Comparison of ENCODE assay signal across 8 mouse cellular contexts in the genomic region with DNA sequence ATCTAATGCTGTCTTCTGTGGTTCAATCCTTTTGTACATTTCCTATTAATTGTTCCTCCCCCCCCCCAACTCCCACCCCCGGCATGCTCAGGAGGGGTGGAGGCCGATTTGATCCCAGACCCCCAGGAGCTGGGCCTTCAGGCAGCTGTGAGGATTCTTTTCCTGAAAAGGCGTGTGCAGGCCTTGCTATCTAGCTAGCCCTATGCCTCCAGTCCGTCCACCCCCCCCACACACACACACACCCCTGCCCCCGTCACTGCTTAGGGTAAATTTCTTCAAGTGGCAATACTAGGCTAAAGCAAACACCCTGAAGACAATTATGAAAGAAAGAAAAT. TPM values are rescaled to one million over a fixed set of nuclear protein-coding genes. Genes with fewer than 3 reads are reported as not detected.
DNase-seq lines count a peak whose midpoint lies in the region; ATAC-seq and TF ChIP-seq lines count a peak whose summit lies in the region.

No protein-coding gene starts in this region.

- no peaks in the 10 kb centered on the region for H3K36me3 ChIP-seq in heart, postnatal 0 days (replicated peaks; ENCODE audit: control insufficient read depth, insufficient read depth, low read length)
- no peaks in the 10 kb centered on the region for H3K36me3 ChIP-seq in embryonic facial prominence, embryonic 11.5 days (replicated peaks; ENCODE audit: control insufficient read depth, insufficient read depth, low read depth, low read length)
- no peaks in the 10 kb centered on the region for H3K36me3 ChIP-seq in intestine, embryonic 15.5 days
- H3K36me3 ChIP-seq in midbrain, postnatal 0 days (ENCODE audit: insufficient read depth, low read length) = no peaks in the 10 kb centered on the region

- peak overlapping the region; percentile 54 for H3K4me3 ChIP-seq in heart, postnatal 0 days (ENCODE audit: low read depth, low read length)
- H3K4me3 ChIP-seq in embryonic facial prominence, embryonic 11.5 days (ENCODE audit: low read depth, low read length) = peak overlapping the region; percentile 50
- H3K4me3 ChIP-seq in intestine, embryonic 15.5 days (replicated peaks) = peak overlapping the region; percentile 57
- H3K4me3 ChIP-seq in midbrain, postnatal 0 days (ENCODE audit: low read depth, low read length) = peak overlapping the region; percentile 43

- no peak for TF ChIP-seq CTCF in heart, postnatal 0 days (IDR thresholded peaks at IDR 0.05; ENCODE audit: low read depth)
- no peak for TF ChIP-seq CTCF in midbrain, postnatal 0 days (IDR thresholded peaks at IDR 0.05)

- no peaks in the 10 kb centered on the region for H3K9me3 ChIP-seq in heart, postnatal 0 days (replicated peaks; ENCODE audit: control insufficient read depth, low read length)
- no peaks in the 10 kb centered on the region for H3K9me3 ChIP-seq in embryonic facial prominence, embryonic 11.5 days (replicated peaks; ENCODE audit: control insufficient read depth, low read length)
- H3K9me3 ChIP-seq in intestine, embryonic 15.5 days = no peaks in the 10 kb centered on the region
- H3K9me3 ChIP-seq in midbrain, postnatal 0 days (ENCODE audit: low read length) = no peaks in the 10 kb centered on the region

- TF ChIP-seq EP300 in heart, postnatal 0 days (IDR thresholded peaks at IDR 0.05; ENCODE audit: low read depth) = no peak

- H3K27me3 ChIP-seq in heart, postnatal 0 days (ENCODE audit: control insufficient read depth, insufficient read depth, low read length) = no peaks in the 10 kb centered on the region
- H3K27me3 ChIP-seq in embryonic facial prominence, embryonic 11.5 days (ENCODE audit: control insufficient read depth, insufficient read depth, low read length) = no peaks in the 10 kb centered on the region
- H3K27me3 ChIP-seq in intestine, embryonic 15.5 days (replicated peaks) = no peaks in the 10 kb centered on the region
- H3K27me3 ChIP-seq in midbrain, postnatal 0 days (ENCODE audit: insufficient read depth, low read length) = no peaks in the 10 kb centered on the region

- H3K9ac ChIP-seq in heart, postnatal 0 days (replicated peaks; ENCODE audit: low read depth, low read length) = no peak overlapping the region
- peak overlapping the region; percentile 51 for H3K9ac ChIP-seq in embryonic facial prominence, embryonic 11.5 days (replicated peaks; ENCODE audit: low read length)
- peak overlapping the region; percentile 40 for H3K9ac ChIP-seq in intestine, embryonic 15.5 days
- no peak overlapping the region; the same call in 1 of the 2 replicates for H3K9ac ChIP-seq in midbrain, postnatal 0 days (replicated peaks; ENCODE audit: low read length, poor library complexity, severe bottlenecking)

- intact Hi-C loops in heart, postnatal 10 days (cut with DNase I) = loop anchor here (10.0 kb wide), 1 partner anchor 572 kb away; no protein-coding TSS in a partner anchor
- intact Hi-C loops in left cerebral cortex, postnatal 36 days (cut with DNase I) = no loop called here

- ATAC-seq in heart, postnatal 0 days (ENCODE audit: insufficient read depth, low read depth) = no peak
- no peak for ATAC-seq in embryonic facial prominence, embryonic 11.5 days (replicated peaks; ENCODE audit: insufficient number of reproducible peaks, low FRiP score, low TSS enrichment, low read depth)
- peak; percentile 29 for ATAC-seq in intestine, embryonic 15.5 days
- 0 out of 2 replicates have a peak, but pooled peaks have one; percentile 14 for ATAC-seq in midbrain, postnatal 0 days (ENCODE audit: low FRiP score)
- ATAC-seq in monocyte, adult 5-6 weeks (replicated peaks; ENCODE audit: insufficient number of reproducible peaks, low FRiP score, low TSS enrichment, poor library complexity, severe bottlenecking) = no peak

- WGBS in heart, postnatal 0 days = 26% methylated on average over 5 of the region's 5 CpGs
- 8% methylated on average over 5 of the region's 5 CpGs for WGBS in embryonic facial prominence, embryonic 11.5 days
- WGBS in intestine, embryonic 15.5 days = 16% methylated on average over 5 of the region's 5 CpGs
- 6% methylated on average over 5 of the region's 5 CpGs for WGBS in midbrain, postnatal 0 days

- H3K4me1 ChIP-seq in heart, postnatal 0 days (ENCODE audit: control insufficient read depth, insufficient read depth) = no peaks in the 10 kb centered on the region
- no peaks in the 10 kb centered on the region for H3K4me1 ChIP-seq in embryonic facial prominence, embryonic 11.5 days (ENCODE audit: control insufficient read depth, insufficient read depth, low read length)
- peaks cover 8% of the 10 kb centered on the region; the same call in 1 of the 2 replicates for H3K4me1 ChIP-seq in intestine, embryonic 15.5 days (replicated peaks)
- no peaks in the 10 kb centered on the region for H3K4me1 ChIP-seq in midbrain, postnatal 0 days (ENCODE audit: insufficient read depth, low read length)

- peak overlapping the region; percentile 51 for H3K4me2 ChIP-seq in heart, postnatal 0 days (ENCODE audit: low read depth, low read length)
- H3K4me2 ChIP-seq in embryonic facial prominence, embryonic 11.5 days (ENCODE audit: low read depth, low read length) = peak overlapping the region; percentile 48
- peak overlapping the region; percentile 63 for H3K4me2 ChIP-seq in intestine, embryonic 15.5 days (replicated peaks)
- H3K4me2 ChIP-seq in midbrain, postnatal 0 days (ENCODE audit: low read depth, low read length, poor library complexity, severe bottlenecking) = peak overlapping the region; percentile 56

- DNase-seq in heart, postnatal 0 days (ENCODE audit: low spot score) = no peak
- no peak for DNase-seq in heart, postnatal 10 days
- DNase-seq in embryonic facial prominence, embryonic 11.5 days (ENCODE audit: low spot score) = no peak
- DNase-seq in midbrain, postnatal 0 days (ENCODE audit: low spot score) = no peak
- no peak for DNase-seq in left cerebral cortex, postnatal 36 days (ENCODE audit: low spot score in 2 of 2)
- DNase-seq in layer of hippocampus, adult 18-20 months (ENCODE audit: low spot score in 2 of 2) = no peak

- peak overlapping the region; percentile 52 for H3K27ac ChIP-seq in heart, postnatal 0 days (ENCODE audit: low read depth)
- H3K27ac ChIP-seq in embryonic facial prominence, embryonic 11.5 days (replicated peaks; ENCODE audit: low read depth, low read length) = no peak overlapping the region
- peak overlapping the region; percentile 80; the same call in 1 of the 2 replicates for H3K27ac ChIP-seq in intestine, embryonic 15.5 days
- H3K27ac ChIP-seq in midbrain, postnatal 0 days (ENCODE audit: low read depth, low read length) = peak overlapping the region; percentile 27; the same call in 1 of the 2 replicates

RNA-seq across cellular contexts. Expression of gene Mdm4, which starts 2.6 kb away (rescaled TPM):
- 29.5 and 42.2 TPM in 2 replicates for total RNA-seq in heart, postnatal 0 days (2014; rRNA removed; ENCODE audit: low replicate concordance)
- 11.9 and 13.4 TPM in 2 replicates for polyA plus RNA-seq in heart, postnatal 0 days (2015; fragmentation: Nextera tagmentation; extraction: Ambion mirVana)
- total RNA-seq in heart, postnatal 10 days (2021) = 10 to 100 TPM; 48.9 to 49.0 TPM
- 33.7 and 35.7 TPM in 2 replicates for polyA plus RNA-seq in embryonic facial prominence, embryonic 11.5 days (2014; fragmentation: Nextera tagmentation; extraction: Ambion mirVana)
- 27.1 and 31.9 TPM in 2 replicates for polyA plus RNA-seq in intestine, embryonic 15.5 days (2015; fragmentation: Nextera tagmentation; extraction: Ambion mirVana)
- total RNA-seq in midbrain, postnatal 0 days (2014; rRNA removed) = 54.4 and 84.5 TPM in 2 replicates
- 28.2 and 28.9 TPM in 2 replicates for polyA plus RNA-seq in midbrain, postnatal 0 days (2015; fragmentation: Nextera tagmentation; extraction: Ambion mirVana)
- 10 to 100 TPM; 63.2 to 91.1 TPM for total RNA-seq in left cerebral cortex, postnatal 36 days (2021)
- 10 to 100 TPM; 68.0 to 86.7 TPM for total RNA-seq in layer of hippocampus, adult 18-20 months (2021)
- total RNA-seq in monocyte, adult 5-6 weeks (2017) = 113 to 271 TPM (median 138 TPM) in 3 replicates

RNA-seq across cellular contexts. Expression of gene Pik3c2b, which starts 12.5 kb away (rescaled TPM):
- total RNA-seq in heart, postnatal 0 days (2014; rRNA removed; ENCODE audit: low replicate concordance) = 16.3 and 17.4 TPM in 2 replicates
- 7.6 and 7.8 TPM in 2 replicates for polyA plus RNA-seq in heart, postnatal 0 days (2015; fragmentation: Nextera tagmentation; extraction: Ambion mirVana)
- 10 to 100 TPM; 26.1 to 36.5 TPM for total RNA-seq in heart, postnatal 10 days (2021)
- 6.5 and 8.2 TPM in 2 replicates for polyA plus RNA-seq in embryonic facial prominence, embryonic 11.5 days (2014; fragmentation: Nextera tagmentation; extraction: Ambion mirVana)
- 6.1 and 7.0 TPM in 2 replicates for polyA plus RNA-seq in intestine, embryonic 15.5 days (2015; fragmentation: Nextera tagmentation; extraction: Ambion mirVana)
- 21.3 and 28.5 TPM in 2 replicates for total RNA-seq in midbrain, postnatal 0 days (2014; rRNA removed)
- polyA plus RNA-seq in midbrain, postnatal 0 days (2015; fragmentation: Nextera tagmentation; extraction: Ambion mirVana) = 8.4 and 9.2 TPM in 2 replicates
- total RNA-seq in left cerebral cortex, postnatal 36 days (2021) = 10 to 100 TPM; 12.4 to 18.6 TPM
- 10 to 100 TPM; 14.5 to 15.0 TPM for total RNA-seq in layer of hippocampus, adult 18-20 months (2021)
- total RNA-seq in monocyte, adult 5-6 weeks (2017) = 1.4 to 5.4 TPM (median 1.9 TPM) in 3 replicates

Comparison
In these comparisons a context has a peak if more than half of its experiments do, and no peak if none do; other contexts are left out.
1. ATAC-seq: peak in intestine, embryonic 15.5 days (single experiment) and midbrain, postnatal 0 days (single experiment); none in heart, postnatal 0 days (single experiment), embryonic facial prominence, embryonic 11.5 days (single experiment) and monocyte, adult 5-6 weeks (single experiment).
2. H3K9ac ChIP-seq: peak in embryonic facial prominence, embryonic 11.5 days (single experiment) and intestine, embryonic 15.5 days (single experiment); none in heart, postnatal 0 days (single experiment) and midbrain, postnatal 0 days (single experiment).
3. Peak in every context shown above with its lines, with median percentiles within 50 percentile points of each other: H3K4me2 ChIP-seq and H3K4me3 ChIP-seq.